Mouse (Mus musculus) heart, postnatal 0 days (tissue): Measurements from ENCODE around the gene Helb.

Experiments
- CTCF ChIP-seq: IDR thresholded peaks from 2 replicates; pipeline ENCODE4 v1.5.1; 2016; ENCODE audit warnings: antibody characterized with exemption, control low read depth, low read depth
- EP300 ChIP-seq: IDR thresholded peaks from 2 replicates; pipeline ENCODE4 v1.6.1; 2016; ENCODE audit warnings: antibody characterized with exemption, low read depth

- TF ChIP-seq CTCF (no peak), EP300 (no peak)
Measured at GRCm38 (mm10) chr10:120160533-120160932, 47.7 kb upstream of the Helb start.
